Mouse (Mus musculus) central nervous system, embryonic 14 days (tissue): ENCODE results near the gene Krt87. TPM values are rescaled to one million over a fixed set of nuclear protein-coding genes. Genes with fewer than 3 reads are reported as not detected.

ENCODE experiments used
- polyA plus RNA-seq: library from polyadenylated mRNA; depleted of rRNA; stranded (reverse); fragments of >200 nt; gene quantifications from 2 replicates; pipeline ENCODE4 v1.2.3, GENCODE M21; 2012; rRNA removed

Krt87 gene
- polyA plus RNA-seq, result 0.09 and 0.35 TPM in 2 replicates

DNA sequence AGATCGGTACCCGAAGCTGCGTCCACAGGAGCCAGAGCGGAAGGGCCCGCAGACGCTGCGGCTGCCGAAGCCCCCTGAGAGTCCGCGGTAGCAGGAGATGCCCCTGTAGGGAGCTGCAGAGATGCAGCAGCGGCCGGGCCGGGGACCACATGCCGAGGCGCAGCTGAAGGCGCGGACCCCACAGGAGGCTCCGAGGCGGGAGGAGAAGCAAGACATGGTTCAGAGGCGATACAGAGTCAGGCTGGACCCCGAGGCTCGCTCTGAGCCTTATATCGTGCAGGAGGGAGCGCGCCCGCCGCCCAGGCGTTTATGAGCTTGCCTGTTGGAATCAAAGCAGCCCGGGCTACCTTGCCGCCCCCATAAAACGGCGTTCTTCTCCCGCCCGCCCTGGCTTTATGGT, at the start of gene Krt87:
Krt87 (minus strand) TSS at position 250 of the 400 bp plus-strand sequence.

DNA sequence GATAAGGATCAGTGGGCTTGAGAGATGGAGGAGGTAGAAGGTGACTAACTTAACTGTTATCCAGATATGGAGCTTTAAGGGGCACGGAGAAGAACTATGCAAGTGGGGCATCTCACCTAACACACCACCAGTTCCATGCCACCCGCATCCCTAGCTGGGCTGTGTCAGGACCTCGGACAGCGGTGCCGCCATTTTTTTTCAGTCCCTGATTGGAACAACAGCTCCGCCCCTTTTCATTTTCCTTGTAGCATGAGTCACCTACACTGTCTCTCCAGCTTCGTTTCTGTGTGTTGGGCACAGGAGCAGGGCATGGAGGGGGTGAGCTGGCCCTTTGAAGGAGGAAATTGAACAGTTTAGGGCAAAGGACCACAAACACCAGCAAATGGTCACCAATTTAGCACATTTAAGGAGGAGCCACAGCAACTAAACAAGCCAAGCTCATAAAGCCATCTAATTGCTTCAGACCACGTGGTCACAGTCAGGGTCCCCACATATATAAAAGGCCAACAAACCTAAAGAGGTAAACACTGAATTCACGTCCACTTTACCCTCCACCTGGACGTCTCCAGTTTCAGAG, 34.4 kb upstream of the Krt87 start, which contains the start of gene Krt86:
Krt86 (plus strand) TSS at position 527 of the 577 bp plus-strand sequence.

DNA sequence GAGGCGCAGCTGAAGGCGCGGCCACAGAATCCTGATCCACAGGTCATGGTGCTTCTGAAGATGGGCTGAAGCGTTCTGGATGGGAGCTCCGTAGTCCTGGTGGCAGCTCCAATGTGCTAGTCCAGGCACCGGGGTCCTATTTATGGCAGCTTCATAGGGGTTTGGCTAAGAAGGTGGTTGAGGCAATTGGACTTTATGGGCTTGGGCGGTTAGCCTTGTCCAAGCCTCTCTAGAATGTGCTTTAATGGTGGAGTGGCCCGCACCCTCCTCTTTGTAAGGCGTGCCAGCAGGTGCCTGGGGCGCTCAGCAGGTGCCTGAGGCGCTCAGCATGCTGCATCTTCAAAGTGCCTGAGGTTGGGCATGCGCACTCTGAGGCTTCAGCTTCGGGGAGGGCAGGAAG, 25.0 kb upstream of the Krt87 start, which contains the start of gene Krt81:
Krt81 (minus strand) TSS at position 101 of the 400 bp plus-strand sequence.

DNA sequence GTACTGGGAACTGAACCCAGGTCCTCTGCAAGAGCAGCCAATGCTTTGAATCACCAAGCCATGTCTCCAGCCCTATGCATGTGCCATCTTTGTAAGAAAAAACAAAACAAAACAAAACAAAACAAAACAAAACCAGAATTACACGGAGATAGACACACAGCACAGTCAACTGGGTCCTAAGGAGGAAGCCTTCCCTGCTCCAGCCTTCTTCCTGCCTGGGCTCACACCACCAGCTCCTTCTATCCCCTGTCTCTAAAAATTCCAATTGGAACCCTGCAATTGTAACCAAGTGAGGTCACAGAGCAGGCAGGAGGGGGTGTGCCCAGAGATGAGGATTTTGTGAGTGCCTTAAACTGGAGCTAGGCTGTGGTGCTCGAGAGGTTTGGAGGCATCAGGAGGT, 8.8 kb upstream of the Krt87 start, which contains the start of gene Krt88:
Krt88 (plus strand) TSS at position 301 of the 400 bp plus-strand sequence.

DNA sequence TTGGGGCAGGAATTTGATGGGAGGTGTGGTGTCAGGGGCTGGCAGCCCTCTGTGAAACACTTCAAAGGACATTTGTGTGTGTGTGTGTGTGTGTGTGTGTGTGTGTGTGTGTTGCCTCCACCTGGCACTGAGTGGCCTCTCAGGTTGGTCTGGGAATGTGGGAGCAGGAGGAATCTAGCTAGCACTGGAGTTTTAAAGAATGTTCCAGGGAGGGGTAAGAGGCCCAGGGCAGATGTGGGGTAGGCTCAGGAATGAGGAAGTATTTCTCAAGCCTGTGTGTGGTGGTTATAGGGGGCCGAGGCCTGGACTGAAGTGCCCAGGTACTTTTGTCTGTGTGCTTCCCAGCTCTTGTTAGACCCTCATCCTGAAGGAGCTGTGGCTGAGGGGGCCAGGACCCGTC, 27.8 kb downstream of the Krt87 start, which contains the start of gene Krt7:
Krt7 (plus strand) TSS at position 269 of the 400 bp plus-strand sequence.

Other genes starting within 250 kb of the Krt87 start
- 4.9 and 8.8 TPM in 2 replicates for gene Grasp, start 214.6 kb downstream of the Krt87 start, polyA plus RNA-seq
- gene Nr4a1, start 184.5 kb downstream of the Krt87 start, polyA plus RNA-seq, result 6.5 and 12.2 TPM in 2 replicates
- gene Atg101, start 154.5 kb downstream of the Krt87 start, polyA plus RNA-seq, result 65.1 and 67.8 TPM in 2 replicates
- 0.33 and 0.41 TPM in 2 replicates for gene 6030408B16Rik, start 145.6 kb downstream of the Krt87 start, polyA plus RNA-seq
- gene Krt80, start 68.6 kb downstream of the Krt87 start, polyA plus RNA-seq, result 0.15 and 0.64 TPM in 2 replicates
- gene Krt7, start 27.8 kb downstream of the Krt87 start, polyA plus RNA-seq, result 0.80 and 4.7 TPM in 2 replicates
- not detected in 2 replicates for gene Krt88, start 8.9 kb upstream of the Krt87 start, polyA plus RNA-seq
- not detected in 2 replicates for gene Krt81, start 24.9 kb upstream of the Krt87 start, polyA plus RNA-seq
- gene Krt86, start 34.7 kb upstream of the Krt87 start, polyA plus RNA-seq, result not detected in 2 replicates
- 0.05 TPM in 1 of 2 replicates, not detected in the other for gene Krt83, start 52.7 kb upstream of the Krt87 start, polyA plus RNA-seq
- gene Gm49425, start 78.5 kb upstream of the Krt87 start, polyA plus RNA-seq, result not detected in 2 replicates
- gene Krt84, start 94.0 kb upstream of the Krt87 start, polyA plus RNA-seq, result 0.04 TPM in 1 of 2 replicates, not detected in the other
- gene Krt82, start 111.9 kb upstream of the Krt87 start, polyA plus RNA-seq, result not detected in 2 replicates
- gene Krt90, start 124.1 kb upstream of the Krt87 start, polyA plus RNA-seq, result 0.05 and 0.08 TPM in 2 replicates
- gene Krt75, start 135.1 kb upstream of the Krt87 start, polyA plus RNA-seq, result 0.04 and 0.21 TPM in 2 replicates
- not detected in 2 replicates for gene Gm5414, start 189.4 kb upstream of the Krt87 start, polyA plus RNA-seq
- not detected in 2 replicates for gene Gm5478, start 208.6 kb upstream of the Krt87 start, polyA plus RNA-seq
- not detected in 2 replicates for gene Krt6b, start 241.5 kb upstream of the Krt87 start, polyA plus RNA-seq